Mouse (Mus musculus): Measurements from ENCODE around the gene Cst3. TPM values are rescaled to one million over a fixed set of nuclear protein-coding genes. Genes with fewer than 3 reads are reported as not detected.
A peak's percentile ranks its signal among the peaks of the same experiment; 100 is the strongest.

The Cst3 gene
- polyA plus RNA-seq (2017; shearing (Covaris generic)): 100 to 1,000 TPM; 159 to 175 TPM

GRCm38 (mm10) chr2:148875335-148875811 is at the start of gene Cst3:
Cst3 (minus strand) TSS chr2:148875692.
- ATAC-seq: peak; percentile 95

GRCm38 (mm10) chr2:148902286-148902685 is 26.8 kb upstream of the Cst3 start:
- peak; percentile 85 for ATAC-seq

GRCm38 (mm10) chr2:148900305-148900704 is 24.8 kb upstream of the Cst3 start:
- ATAC-seq: no peak

- ATAC-seq: no peak
These were observed 20.7 kb upstream of the Cst3 start for GRCm38 (mm10) chr2:148896219-148896618.

GRCm38 (mm10) chr2:148893107-148893506 is 17.6 kb upstream of the Cst3 start:
- ATAC-seq: no peak

GRCm38 (mm10) chr2:148890021-148890851 is 14.7 kb upstream of the Cst3 start:
- no peak for ATAC-seq

GRCm38 (mm10) chr2:148889331-148890010 is 14.0 kb upstream of the Cst3 start:
- no peak for ATAC-seq

GRCm38 (mm10) chr2:148888872-148889271 is 13.4 kb upstream of the Cst3 start:
- no peak for ATAC-seq

GRCm38 (mm10) chr2:148884738-148885137 is 9.2 kb upstream of the Cst3 start:
- no peak for ATAC-seq

- no peak for ATAC-seq
These were observed 3.7 kb upstream of the Cst3 start for GRCm38 (mm10) chr2:148879199-148879598.

GRCm38 (mm10) chr2:148878641-148879130 is 3.2 kb upstream of the Cst3 start:
- no peak for ATAC-seq

- ATAC-seq: no peak
These were observed 1.7 kb upstream of the Cst3 start for GRCm38 (mm10) chr2:148877016-148877770.

GRCm38 (mm10) chr2:148874617-148875334 is 716 bp downstream of the Cst3 start:
- ATAC-seq: peak; percentile 55

GRCm38 (mm10) chr2:148874224-148874616 is 1.3 kb downstream of the Cst3 start:
- ATAC-seq: no peak

GRCm38 (mm10) chr2:148872860-148873259 is 2.6 kb downstream of the Cst3 start:
- no peak for ATAC-seq

- ATAC-seq: no peak
These were observed 5.0 kb downstream of the Cst3 start for GRCm38 (mm10) chr2:148870526-148870925.

- ATAC-seq: no peak
These were observed 6.5 kb downstream of the Cst3 start for GRCm38 (mm10) chr2:148868959-148869358.

- ATAC-seq: no peak
These were observed 10.5 kb downstream of the Cst3 start, which contains the start of gene 9230104L09Rik for GRCm38 (mm10) chr2:148864966-148865365. 9230104L09Rik (minus strand) TSS chr2:148865038.

GRCm38 (mm10) chr2:148861693-148862092 is 13.8 kb downstream of the Cst3 start:
- no peak for ATAC-seq

GRCm38 (mm10) chr2:148860993-148861392 is 14.5 kb downstream of the Cst3 start:
- ATAC-seq: no peak

GRCm38 (mm10) chr2:148857506-148857905 is 18.0 kb downstream of the Cst3 start:
- no peak for ATAC-seq

Data from CD4-positive, CD25-positive, alpha-beta regulatory T cell, adult 4 months (primary cell).